Mouse (Mus musculus) c-Kit-positive CD71-positive TER-119-negative erythroid progenitor cells, embryonic 14.5 days (primary cell): ENCODE data around the gene Pdcl.

Experiments
- DNase-seq: peaks from one replicate; pipeline ENCODE4 v3.0.0-alpha.2; 2013; ENCODE audit warnings: low read depth

Pdcl gene

DNA sequence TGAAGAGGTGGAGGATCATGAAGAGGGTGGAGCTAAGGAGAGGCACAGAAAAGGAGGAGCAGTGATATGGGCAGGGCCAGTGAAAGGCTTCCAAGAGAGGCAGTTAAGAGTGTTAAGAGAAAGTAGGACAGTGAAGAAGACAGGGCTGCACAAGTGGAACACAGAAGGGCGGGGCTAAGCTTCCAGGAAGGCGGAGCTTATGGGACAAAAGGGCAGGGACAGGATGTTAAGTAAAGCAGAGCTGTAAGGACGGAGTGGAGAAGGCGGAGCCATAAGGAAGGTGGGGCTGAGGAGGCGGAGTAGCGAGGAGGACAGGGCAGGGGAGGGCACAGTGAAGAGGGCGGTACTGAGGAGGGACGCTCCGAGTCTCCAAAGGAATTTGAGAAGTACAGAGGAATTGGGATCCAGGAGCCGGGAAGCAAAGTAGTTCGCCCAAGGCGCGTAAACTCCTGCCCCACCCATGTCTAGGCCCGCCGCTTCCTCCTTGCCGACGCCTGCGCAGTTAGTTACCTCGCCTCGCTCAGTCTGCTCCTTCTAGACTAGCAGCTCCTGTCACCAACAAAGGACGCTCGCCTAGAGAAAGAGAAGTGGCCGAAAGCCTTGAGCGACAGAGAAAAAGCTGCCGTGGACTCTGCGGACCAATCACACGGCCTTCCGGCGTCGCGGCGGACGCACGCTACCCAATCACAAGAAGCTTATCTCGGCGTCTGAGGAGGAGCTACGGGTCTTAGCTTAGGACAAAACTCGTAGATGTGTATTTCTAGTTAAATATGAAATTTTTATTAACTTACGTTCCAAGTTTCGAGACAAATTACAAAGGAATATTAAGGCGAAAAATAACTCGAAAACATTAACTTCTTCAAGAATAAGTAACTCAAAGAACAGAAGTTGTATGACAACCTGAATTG lies at the start of gene Pdcl:
Pdcl (minus strand) TSS at position 700 of the 908 bp plus-strand sequence.
- DNase-seq: peak; percentile 99

DNA sequence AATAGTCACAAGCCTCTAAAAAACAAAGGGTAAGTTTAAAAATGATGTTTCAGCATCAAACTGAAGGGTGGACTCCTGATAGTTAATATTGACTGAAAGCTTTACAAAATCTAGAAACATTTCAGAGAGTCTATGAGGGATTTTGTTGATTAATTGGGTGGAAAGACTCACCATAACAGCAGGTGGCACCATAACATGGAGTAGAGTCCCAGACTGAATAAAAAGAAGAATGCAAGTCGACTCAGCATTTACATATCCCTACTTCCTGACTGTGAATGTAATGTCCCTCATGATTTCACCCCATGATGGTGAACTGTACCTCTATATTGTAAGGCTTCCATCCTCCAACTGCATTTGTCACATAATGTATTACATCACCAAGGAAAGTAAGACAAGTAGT lies 36.4 kb upstream of the Pdcl start:
- no peak for DNase-seq

DNA sequence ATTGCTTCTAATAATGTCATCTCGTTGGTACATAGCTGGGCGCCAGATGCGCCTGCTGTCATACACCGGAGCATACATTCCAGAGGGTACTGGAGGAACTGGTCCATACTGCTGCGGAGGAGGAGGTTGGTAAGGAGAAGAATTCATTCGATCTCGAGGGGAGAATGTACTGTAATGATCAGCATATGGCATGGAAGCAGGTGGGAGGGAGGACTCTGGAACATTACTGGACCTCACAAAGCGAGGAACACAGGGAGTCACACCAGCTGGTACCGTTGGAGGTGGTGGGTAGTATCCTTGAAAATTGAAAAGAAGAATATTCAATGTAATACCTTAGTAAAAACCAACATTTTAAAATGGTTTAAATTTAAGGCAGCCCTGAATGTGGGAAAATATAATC lies 23.8 kb upstream of the Pdcl start:
- DNase-seq: no peak

DNA sequence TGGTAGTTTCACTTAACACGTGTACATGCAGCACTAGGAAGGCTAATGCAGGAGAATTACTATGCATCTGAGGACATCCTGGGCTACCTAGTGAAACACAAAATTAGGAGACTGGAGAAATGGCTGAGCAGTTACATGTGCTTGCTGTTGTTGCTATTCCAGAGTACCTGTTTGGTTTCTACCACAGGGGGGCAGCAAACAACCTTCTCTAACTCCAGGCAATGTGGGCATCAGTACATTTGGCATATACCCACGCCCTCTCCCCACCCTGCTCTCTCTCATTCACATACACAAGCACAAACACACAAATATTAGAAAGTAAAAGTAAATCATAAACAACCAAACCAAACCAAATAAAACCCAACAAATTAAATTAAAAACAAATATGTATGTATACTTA lies 21.1 kb upstream of the Pdcl start:
- peak; percentile 65 for DNase-seq

DNA sequence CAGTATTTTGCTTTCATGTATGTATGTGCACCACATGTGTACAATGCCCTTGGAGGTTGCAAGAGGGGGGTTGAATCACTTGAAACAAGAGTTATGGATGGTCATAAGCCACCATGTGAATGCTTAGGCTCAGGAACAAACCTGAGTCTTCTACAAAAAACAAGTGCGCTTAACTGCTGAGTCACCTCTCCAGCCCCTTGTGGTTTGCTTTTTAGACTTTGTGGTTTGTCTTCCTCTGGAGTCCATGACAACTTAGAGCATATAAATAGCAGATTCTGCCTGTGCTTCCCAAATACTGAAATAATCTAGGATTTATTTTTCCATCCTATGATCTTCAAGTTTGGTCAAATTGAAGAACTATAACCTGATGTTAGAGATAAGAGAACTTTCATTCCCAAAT lies 16.9 kb upstream of the Pdcl start:
- no peak for DNase-seq

DNA sequence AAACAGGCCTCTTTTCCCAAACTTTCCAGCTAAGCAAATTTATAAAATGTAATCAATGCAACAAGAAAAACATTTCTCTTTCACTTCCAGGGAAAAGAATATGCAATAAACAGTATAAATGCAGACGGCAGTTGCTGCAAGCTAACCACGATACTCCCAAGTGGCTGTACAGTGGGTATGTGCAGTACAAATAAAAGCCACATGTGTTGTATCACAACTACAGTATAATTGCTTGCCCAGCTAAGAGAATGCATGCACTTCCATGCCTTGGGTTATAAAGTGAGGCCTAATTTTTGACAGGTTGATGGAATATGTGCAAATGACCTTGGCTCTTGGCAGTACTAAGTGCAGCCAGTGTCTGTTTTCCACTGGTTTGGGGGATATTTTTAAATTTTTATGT lies 11.5 kb upstream of the Pdcl start:
- no peak for DNase-seq

DNA sequence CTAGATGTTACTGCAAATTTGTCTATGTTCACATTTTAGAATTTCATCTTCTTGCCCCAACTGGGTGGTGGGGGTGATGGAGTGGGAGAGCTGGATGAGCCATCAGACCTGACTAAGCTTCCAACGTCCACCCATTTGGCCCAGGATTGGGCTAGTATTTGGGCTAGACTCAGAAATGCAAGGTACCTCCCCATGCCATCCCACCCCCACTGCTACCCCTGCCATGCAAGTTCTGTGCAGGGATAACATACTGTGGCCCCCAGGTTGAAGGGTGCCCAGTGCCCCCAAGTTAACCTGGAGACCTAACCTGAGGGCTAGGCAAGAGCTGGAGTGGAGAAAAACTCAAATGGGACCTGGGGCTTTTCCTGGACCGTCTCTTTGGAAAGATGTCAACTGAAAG lies 776 bp upstream of the Pdcl start:
- DNase-seq: no peak

DNA sequence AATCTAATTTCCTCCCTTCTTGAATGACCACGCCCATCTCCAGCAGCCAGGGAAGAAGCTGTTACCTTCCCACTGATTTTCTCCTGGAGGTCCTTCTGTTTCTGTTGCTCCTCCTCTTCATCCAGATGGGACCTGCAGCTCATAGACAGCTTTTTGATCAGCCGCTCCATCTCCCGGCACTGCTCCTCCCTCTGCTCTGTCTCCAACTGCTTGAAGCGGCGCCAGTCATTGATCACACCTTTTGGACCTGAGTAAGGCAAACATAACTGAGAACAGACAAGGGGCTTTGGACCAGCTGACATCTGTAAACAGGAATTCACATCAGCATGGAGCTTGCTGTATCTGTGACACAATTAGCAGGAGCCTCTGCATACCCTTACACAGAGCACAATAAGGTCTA lies 3.6 kb downstream of the Pdcl start:
- no peak for DNase-seq

DNA sequence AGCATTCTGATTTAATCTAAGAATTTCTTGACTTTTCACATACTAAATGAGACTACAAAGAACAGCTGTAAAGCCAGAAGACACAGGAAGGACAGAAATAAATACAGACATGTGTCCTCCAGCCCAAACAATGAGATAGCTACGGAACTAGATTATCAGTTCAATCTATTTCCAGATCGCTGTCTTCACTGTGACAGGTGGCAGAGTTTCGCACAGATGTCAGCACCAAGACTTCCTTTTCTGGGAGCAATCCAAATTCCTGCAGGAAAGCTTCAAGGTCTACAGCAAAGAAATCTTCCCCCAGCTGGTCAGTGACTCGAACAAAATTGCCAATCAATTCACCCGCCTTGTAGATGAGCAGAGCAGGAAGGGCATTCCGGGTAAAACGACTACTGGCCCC lies 7.5 kb downstream of the Pdcl start:
- DNase-seq: no peak

DNA sequence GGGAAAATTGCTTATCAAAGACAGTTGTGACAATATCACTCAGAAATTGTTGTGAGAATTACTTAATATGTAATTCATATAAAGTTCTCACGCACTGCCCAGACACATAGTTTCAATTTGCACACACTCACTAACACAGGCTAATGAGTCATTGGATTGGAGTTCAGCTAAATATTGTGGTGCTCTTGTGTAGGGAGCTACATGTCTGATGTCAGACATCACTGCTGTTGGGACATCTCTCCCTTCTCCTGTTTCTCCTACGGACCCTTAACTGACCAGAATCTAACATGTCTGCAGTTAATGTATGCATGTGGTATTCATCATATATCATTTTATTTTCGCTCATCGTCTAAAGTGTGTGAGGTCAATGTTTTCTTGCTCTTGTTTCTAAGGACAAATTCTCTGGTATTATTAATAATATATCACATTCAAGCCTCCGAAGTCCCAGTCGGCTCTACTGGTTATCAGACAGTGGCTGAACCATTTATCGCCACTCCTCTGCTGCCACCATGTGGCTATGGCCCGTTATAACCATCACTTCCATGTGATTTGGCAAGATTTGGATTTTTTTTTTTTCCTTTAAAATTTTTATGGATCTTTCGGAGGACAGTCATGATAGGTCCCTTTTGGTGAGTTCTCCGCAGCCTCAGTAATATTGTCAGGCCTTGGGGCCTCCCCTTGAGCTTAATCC lies 20.5 kb downstream of the Pdcl start:
- DNase-seq: peak; percentile 8

DNA sequence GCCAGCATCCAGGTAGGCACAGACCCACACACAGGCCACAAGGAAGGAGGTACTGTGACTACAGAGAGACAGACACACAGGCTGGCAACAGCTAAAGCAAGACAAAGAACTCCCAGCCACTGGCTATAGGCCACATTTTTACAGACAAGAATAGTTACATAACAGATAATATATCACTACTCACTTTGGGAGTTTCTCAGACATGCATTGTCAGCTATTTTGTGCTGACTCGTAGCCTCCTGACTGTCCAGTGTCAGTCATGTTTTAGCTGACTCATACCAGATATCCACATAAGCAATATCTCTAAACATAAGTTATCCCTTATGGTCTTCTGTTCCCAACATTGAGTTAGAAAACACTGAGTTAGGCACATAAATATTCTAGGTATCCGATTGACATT lies 25.8 kb downstream of the Pdcl start:
- no peak for DNase-seq

DNA sequence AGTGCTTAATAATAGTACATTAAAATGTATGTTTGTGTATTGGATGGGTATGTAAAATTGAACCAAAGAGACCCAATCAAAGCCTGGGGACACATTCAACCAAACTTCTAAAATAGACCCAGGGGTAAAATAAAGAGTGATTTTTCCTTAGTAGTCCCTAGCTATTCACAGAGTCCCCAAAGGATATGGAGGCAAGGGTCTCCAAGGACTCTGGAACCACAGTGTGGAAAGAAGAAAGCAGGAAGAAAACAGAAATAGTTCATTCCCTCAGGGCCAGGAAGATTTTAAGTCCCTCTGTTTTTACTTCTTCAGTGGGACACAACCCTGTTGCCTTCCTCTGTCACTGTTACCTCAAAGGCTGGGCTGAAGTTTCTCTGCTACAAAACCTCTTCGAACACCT lies 32.9 kb downstream of the Pdcl start, which contains the start of gene Olfr368:
Olfr368 (plus strand) TSS at position 301 of the 400 bp plus-strand sequence.
- DNase-seq: no peak
